Mouse (Mus musculus) bone marrow macrophage, adult 2 months (primary cell): ENCODE measurements at regions not wholly inside any gene's neighbourhood (a gene's known extent, or its start where the extent isn't known, plus 50 kb on each side); places are given as distances from the start of the nearest gene placed in this dataset.

Source experiments
- H3K27ac ChIP-seq: 2 replicates; pipeline ENCODE4 v1.5.1; 2012; ENCODE audit warnings: low read depth, low read length; ENCODE audit not compliant: insufficient read depth
- H3K4me1 ChIP-seq: 2 replicates; pipeline ENCODE4 v1.6.1; 2012; ENCODE audit warnings: low read length; ENCODE audit not compliant: control insufficient read depth, insufficient read depth
- H3K4me3 ChIP-seq: 2 replicates; pipeline ENCODE4 v1.5.1; 2012; ENCODE audit warnings: mild to moderate bottlenecking, low read length, moderate library complexity; ENCODE audit not compliant: insufficient read depth
- CTCF ChIP-seq: IDR thresholded peaks from 2 replicates; pipeline ENCODE4 v1.5.1; 2012; ENCODE audit warnings: low read depth, mild to moderate bottlenecking, low read length, moderate library complexity
- POLR2A ChIP-seq: IDR thresholded peaks from 2 replicates; pipeline ENCODE4 v1.6.1; 2012; ENCODE audit warnings: mild to moderate bottlenecking, low read depth, low read length, borderline replicate concordance

DNA sequence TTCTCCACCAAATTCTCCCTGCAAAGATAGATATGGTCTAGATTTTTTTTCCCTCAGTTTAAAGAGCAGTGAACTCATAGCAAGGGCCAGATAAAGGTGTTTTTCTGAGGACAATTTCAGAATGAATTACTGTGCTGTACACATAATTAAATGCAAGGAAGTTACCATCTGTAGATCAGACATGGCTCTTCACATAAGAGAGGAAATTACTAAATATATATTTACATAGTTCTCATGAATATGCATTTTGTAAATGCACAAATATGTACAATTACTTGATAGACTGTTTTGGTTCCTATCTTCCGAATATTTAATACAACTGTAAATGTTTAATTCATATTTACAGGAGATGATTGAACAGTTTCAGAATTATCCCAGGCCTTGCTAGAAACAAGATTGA, 769.9 kb upstream of the A1bg start:
- Histone ChIP-seq H3K4me3 (no peak overlapping the region), H3K4me1 (no peaks in the 10 kb centered on the region), H3K27ac (no peak overlapping the region)
- TF ChIP-seq POLR2A (no peak), CTCF (no peak)

DNA sequence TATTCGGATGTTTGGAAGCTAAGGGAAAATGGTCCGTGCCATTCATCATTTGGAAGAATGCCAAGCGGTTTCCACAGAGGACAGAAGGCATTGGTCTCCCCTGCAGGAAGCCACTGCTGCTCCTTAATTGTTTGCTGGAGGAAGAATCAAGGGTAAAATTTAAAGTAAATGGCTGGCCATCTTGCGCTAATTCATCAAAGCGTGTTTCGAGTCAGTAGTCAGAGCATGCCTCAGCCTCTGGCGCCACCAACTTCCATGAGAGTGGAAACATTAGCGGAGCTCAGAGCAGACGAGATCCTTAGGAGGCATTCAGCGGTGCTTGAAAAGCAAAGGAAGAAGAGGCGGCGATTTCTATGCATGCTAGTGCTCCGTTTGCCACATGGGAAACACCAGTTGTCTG, 767.6 kb upstream of the A1bg start:
- Histone ChIP-seq H3K4me3 (no peak overlapping the region), H3K4me1 (no peaks in the 10 kb centered on the region)
- no peak for TF ChIP-seq POLR2A
- TF ChIP-seq CTCF: no peak

DNA sequence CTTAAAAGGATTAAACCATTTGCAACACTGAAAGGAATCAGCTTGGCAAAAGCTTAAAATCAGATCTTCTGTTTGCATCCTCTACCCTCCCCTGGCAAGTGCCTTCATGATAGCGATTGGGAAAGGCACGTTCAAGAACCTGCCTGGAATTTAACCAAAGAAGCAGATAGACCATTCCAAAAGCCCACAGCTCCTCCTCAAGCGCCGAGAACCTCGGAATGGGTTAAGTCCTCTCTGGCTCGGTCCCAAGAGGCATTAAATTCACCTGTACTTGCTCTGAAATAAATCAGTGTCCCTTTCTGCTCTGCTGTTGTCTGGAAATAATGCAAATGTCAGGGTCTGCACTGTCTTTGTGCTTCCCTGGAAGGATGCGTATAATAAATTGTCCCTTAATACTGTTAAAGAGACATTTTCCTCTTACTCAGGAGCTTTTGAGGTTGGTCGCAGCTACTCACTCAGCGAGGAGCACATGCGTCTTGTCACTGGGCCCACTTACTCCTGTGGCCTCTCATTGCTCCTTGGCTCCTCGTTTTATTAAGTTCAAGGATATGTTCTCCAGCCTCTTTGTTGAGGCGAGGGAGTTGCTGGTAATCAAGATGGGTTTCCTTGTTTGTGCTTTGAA, 767.1 kb upstream of the A1bg start:
- Histone ChIP-seq H3K4me3 (no peak overlapping the region), H3K4me1 (no peaks in the 10 kb centered on the region), H3K27ac (no peak overlapping the region)
- TF ChIP-seq CTCF: no peak
- no peak for TF ChIP-seq POLR2A

More for the DNA sequence above, 767.6 kb upstream of the A1bg start:
- H3K27ac ChIP-seq: no peak overlapping the region

DNA sequence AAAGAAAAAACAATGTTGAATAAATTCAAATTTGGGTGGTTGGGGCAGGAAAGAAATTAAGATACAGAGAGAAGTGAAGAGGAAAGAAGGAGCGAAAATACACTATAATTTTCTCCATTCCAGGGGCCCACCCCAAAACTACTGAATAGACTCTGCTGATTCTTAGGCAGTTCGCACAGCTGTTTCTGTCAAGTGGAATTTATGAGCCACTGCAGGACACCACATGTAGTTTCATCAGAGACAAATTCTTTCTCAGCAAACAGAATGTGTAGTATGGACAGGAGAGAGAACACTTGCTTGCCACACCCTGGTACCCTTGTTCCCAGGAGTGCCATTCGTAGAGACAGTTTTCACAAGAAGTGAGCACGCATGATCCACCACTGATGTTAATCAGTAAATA, 760.2 kb upstream of the A1bg start:
- no peak for TF ChIP-seq POLR2A
- no peak for TF ChIP-seq CTCF
- no peaks in the 10 kb centered on the region for H3K4me1 ChIP-seq
- no peak overlapping the region for H3K27ac ChIP-seq
- no peak overlapping the region for H3K4me3 ChIP-seq

DNA sequence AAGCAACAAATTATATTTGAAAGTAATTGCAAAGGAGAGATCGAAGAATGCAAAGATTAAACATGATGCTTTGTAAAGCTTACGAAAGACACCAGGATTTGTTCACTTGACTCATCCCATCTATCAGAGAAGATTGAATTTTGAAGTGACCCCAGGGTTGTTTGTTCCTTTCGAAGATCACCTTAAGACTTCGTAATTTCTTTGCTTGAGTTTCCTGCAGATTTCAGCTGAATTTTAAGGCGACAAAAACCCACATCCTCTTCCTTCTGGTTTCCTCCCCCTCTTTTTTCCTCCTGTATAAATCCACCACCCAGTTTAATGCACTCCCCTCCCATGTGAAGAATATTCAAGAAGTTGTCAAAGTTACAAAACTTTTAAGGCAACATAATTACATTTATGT, 747.7 kb upstream of the A1bg start:
- Histone ChIP-seq H3K4me3 (no peak overlapping the region), H3K27ac (no peak overlapping the region), H3K4me1 (no peaks in the 10 kb centered on the region)
- TF ChIP-seq CTCF (no peak), POLR2A (no peak)

DNA sequence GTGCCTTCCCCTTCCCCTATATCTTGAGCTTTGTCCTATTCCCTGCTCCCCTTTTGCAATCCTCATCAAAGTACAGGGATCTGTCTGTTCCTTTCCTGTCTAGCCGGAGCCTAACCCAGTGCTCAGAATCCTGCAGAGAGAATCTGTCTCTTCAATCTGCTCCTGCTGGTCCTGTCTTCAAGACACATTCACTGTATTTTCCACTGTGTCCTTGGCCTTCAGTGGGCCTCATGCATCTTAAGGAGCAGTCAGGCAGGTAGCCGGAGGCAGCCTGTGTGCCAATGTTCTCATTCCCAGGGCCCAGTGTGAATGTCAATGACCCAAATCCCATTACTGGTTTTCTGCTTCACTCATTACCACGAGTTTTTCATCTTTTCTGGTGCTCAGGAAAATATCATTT, 737.8 kb upstream of the A1bg start:
- H3K4me3 ChIP-seq: no peak overlapping the region
- H3K4me1 ChIP-seq: no peaks in the 10 kb centered on the region
- TF ChIP-seq POLR2A (no peak), CTCF (no peak)
- H3K27ac ChIP-seq: no peak overlapping the region

DNA sequence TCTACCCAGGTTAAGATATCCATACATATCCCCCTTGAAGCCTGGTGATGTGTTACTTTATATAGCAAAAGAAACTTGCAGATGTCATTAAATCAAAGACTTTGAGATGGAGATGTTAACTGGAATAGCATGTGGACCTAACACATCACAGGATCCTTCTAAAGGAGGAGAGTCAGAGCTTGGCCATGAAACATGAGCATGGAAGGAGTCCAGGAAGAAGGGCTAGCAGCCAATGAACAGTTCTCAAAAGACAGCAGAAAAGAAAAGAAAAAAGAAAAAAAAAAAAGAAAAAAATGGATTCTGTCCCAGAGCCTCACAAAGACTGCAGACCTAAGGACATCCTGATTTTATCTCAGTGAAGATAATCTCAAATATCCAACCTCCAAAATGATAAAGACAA, 734.1 kb upstream of the A1bg start:
- Histone ChIP-seq H3K4me1 (no peaks in the 10 kb centered on the region), H3K4me3 (no peak overlapping the region), H3K27ac (no peak overlapping the region)
- TF ChIP-seq CTCF (no peak), POLR2A (no peak)

DNA sequence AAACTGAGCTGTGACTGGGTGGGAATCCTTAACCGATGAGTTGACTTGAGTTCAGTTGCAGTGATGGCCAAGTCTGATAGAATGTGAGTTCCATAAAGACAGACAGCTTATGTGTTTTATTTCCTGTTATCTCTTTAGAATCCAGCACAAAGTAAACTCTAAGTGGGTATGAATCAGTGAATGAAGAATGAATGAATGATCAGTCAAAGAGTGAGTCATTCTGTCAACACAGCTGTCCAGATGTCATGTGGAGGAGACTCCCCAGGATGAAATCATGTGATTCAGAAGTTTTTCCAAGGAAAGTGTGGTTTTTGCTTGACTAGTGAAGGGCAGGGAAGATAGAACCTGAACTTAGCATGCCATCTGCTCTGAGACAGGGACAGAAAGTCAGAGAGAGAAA, 732.0 kb upstream of the A1bg start:
- Histone ChIP-seq H3K27ac (no peak overlapping the region), H3K4me3 (no peak overlapping the region), H3K4me1 (no peaks in the 10 kb centered on the region)
- no peak for TF ChIP-seq CTCF
- no peak for TF ChIP-seq POLR2A

DNA sequence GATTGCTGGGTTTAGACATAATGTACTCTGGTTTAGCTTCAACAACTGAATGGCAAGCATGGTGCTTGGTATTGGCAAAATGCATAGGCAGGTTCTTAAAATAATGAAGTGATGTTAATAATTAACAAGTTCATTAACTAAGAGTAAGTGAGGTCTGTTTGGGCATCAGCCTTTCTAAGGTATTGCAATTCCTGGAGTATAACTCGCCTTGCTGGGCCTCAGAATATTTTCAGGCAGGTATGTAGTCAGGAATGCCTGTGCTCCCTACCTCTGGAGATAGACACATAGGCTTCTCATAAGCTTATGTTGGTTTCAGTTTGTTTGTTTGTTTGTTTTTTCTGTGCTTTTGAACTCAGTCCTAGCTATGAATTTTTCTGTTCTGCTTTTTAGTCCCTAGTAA, 731.0 kb upstream of the A1bg start:
- no peak overlapping the region for H3K27ac ChIP-seq
- H3K4me3 ChIP-seq: no peak overlapping the region
- H3K4me1 ChIP-seq: no peaks in the 10 kb centered on the region
- no peak for TF ChIP-seq CTCF
- TF ChIP-seq POLR2A: no peak

DNA sequence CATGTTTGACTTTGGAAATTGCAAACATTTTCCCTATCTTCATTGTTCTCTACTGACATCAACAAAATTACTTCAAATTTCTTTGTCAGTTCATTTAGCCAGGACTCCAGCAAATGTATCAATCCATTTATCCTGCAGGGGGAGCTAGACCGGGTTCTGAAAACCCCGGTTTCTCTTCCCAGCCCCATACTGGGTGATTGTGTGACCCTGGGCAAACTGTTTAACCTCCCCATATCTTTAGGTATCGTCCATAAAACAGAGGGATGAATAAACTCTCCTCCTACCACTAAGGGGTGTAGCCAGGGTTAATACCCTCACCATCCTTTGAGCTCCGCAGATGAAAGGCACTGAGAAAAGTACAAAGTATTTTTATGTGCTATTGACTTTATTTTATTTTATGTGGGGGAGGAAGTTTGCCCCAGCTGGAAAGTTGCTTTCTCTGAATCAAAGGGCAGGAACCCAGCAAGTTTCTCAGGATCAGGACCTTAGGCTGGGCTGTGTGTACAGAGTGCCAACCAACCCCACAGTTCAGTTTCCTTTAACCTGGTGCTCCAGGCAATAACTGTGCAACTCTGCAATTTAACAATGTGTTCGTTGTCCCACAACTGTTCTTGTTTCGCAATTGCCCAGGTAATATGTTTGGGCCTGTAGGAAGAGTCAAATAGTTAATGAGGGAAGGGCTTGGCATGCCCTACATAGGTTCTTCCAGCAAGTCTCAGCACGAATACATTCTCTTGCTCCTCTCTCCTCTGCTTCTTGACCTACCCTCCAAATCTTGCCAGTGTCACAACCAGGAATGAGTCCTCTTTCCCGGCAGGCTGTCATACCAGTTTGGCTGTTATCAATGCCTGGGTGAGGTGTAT, 696.1 kb upstream of the A1bg start:
- no peak overlapping the region for H3K4me3 ChIP-seq
- H3K27ac ChIP-seq: no peak overlapping the region
- H3K4me1 ChIP-seq: no peaks in the 10 kb centered on the region
- no peak for TF ChIP-seq POLR2A
- no peak for TF ChIP-seq CTCF
